Mouse (Mus musculus) layer of hippocampus, postnatal 36 days (tissue): Measurements from ENCODE around the gene Kras. TPM values are rescaled to one million over a fixed set of nuclear protein-coding genes. Genes with fewer than 3 reads are reported as not detected.

Source experiments
- DNase-seq, 2 experiments: peaks; one replicate each; pipeline ENCODE4 v3.0.0; 2022
- total RNA-seq, 2 experiments: library from RNA; stranded (reverse); gene quantifications; 2 replicates each; pipeline ENCODE4 v1.2.3; 2021

Kras gene
- 10 to 100 TPM; 74.0 to 74.2 TPM for total RNA-seq

GRCm38 (mm10) chr6:145250185-145250791 is at the start of gene Kras:
Gene Kras (minus strand): TSS chr6:145250239.
- peak; percentile 85 to 90 for DNase-seq

GRCm38 (mm10) chr6:145297626-145298025 is 47.6 kb upstream of the Kras start:
- no peak for DNase-seq

GRCm38 (mm10) chr6:145296979-145297378 is 46.9 kb upstream of the Kras start:
- no peak for DNase-seq

- no peak for DNase-seq
These were observed 45.1 kb upstream of the Kras start for GRCm38 (mm10) chr6:145295171-145295570.

- DNase-seq, result no peak
These were observed 43.1 kb upstream of the Kras start for GRCm38 (mm10) chr6:145293156-145293555.

- DNase-seq, result no peak
These were observed 41.6 kb upstream of the Kras start for GRCm38 (mm10) chr6:145291383-145292289.

GRCm38 (mm10) chr6:145285656-145286055 is 35.6 kb upstream of the Kras start:
- DNase-seq, result no peak

GRCm38 (mm10) chr6:145284286-145284685 is 34.2 kb upstream of the Kras start:
- DNase-seq, result no peak

GRCm38 (mm10) chr6:145277138-145277763 is 27.2 kb upstream of the Kras start:
- DNase-seq, result no peak

GRCm38 (mm10) chr6:145276265-145276780 is 26.3 kb upstream of the Kras start:
- DNase-seq, result peak in 1 of 2 experiments; percentile 8

- no peak for DNase-seq
These were observed 25.7 kb upstream of the Kras start for GRCm38 (mm10) chr6:145275586-145276219.

- no peak for DNase-seq
These were observed 24.1 kb upstream of the Kras start for GRCm38 (mm10) chr6:145273971-145274620.

GRCm38 (mm10) chr6:145272142-145272937 is 22.3 kb upstream of the Kras start:
- no peak for DNase-seq

GRCm38 (mm10) chr6:145269313-145269845 is 19.3 kb upstream of the Kras start:
- no peak for DNase-seq

- DNase-seq, result no peak
These were observed 17.7 kb upstream of the Kras start for GRCm38 (mm10) chr6:145267692-145268091.

GRCm38 (mm10) chr6:145262314-145262713 is 12.3 kb upstream of the Kras start:
- DNase-seq, result no peak

GRCm38 (mm10) chr6:145256701-145257073 is 6.6 kb upstream of the Kras start:
- DNase-seq, result no peak

- DNase-seq, result no peak
These were observed 6.1 kb upstream of the Kras start for GRCm38 (mm10) chr6:145255952-145256700.

GRCm38 (mm10) chr6:145250820-145251219 is 781 bp upstream of the Kras start:
- peak; percentile 11 to 23 for DNase-seq
